Mouse (Mus musculus) myocyte (in vitro differentiated cells): ENCODE data around the gene Lep.

Experiments
- MAX ChIP-seq: IDR thresholded peaks from one replicate; pipeline ENCODE4 v1.6.1; 2011; ENCODE audit warnings: low read depth, mild to moderate bottlenecking, control low read depth
- MYOD1 ChIP-seq, 3 experiments: IDR thresholded peaks; one replicate each; pipeline ENCODE4 v1.6.1; 2011; ENCODE audit warnings: control low read depth in 2 of 3, low read depth in 2 of 3, mild to moderate bottlenecking in 2 of 3, moderate library complexity in 1 of 3; ENCODE audit not compliant: insufficient read length in 2 of 3, control insufficient read depth in 1 of 3
- POLR2A ChIP-seq: IDR thresholded peaks from one replicate; pipeline ENCODE4 v1.6.1; 2011; ENCODE audit warnings: low read depth, mild to moderate bottlenecking, control low read depth, moderate library complexity; ENCODE audit not compliant: insufficient read length
- SRF ChIP-seq: IDR thresholded peaks from one replicate; pipeline ENCODE4 v1.6.1; 2011; ENCODE audit warnings: low read depth; ENCODE audit not compliant: control insufficient read depth, insufficient read length
- TCF12 ChIP-seq: IDR thresholded peaks from one replicate; pipeline ENCODE4 v1.6.1; 2011; ENCODE audit warnings: mild to moderate bottlenecking, control low read depth; ENCODE audit not compliant: poor library complexity, insufficient read depth, severe bottlenecking
- USF1 ChIP-seq: IDR thresholded peaks from one replicate; pipeline ENCODE4 v1.6.1; 2011; ENCODE audit warnings: low read depth, mild to moderate bottlenecking, control low read depth, moderate library complexity

DNA sequence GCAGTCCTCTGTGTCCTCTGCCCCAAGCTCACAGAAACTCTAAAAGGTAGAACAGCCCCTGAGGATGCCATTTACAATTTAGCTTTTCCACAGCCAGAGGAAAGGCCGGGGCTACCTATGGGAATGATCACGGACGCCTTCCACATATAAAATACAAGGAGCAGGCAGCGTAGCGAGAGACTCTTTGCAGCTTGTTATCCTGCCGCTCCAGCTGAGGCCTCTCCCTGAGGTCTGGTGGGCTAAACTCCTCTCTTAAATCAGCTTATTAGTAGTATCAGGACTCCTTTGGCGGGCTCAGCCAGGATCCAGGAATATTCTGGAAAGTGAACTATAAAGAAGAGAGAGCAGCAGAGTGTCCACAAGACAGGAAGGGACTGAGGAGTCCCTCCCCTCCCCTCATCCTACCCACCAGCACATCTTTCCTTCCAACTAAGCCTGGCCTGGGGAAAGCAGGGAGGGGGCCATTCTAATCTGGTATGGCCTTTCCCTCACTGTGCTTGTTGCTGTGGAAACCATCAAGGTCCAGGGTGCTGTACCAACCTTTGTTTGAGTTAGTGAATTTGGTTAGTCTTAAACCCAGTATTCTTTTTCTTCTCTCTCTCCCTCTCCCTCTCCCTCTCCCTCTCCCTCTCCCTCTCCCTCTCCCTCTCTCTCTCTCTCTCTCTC, 25.9 kb upstream of the Lep start:
- TF ChIP-seq TCF12: no peak
- no peak for TF ChIP-seq SRF
- no peak for TF ChIP-seq POLR2A
- TF ChIP-seq USF1: no peak
- TF ChIP-seq MAX: no peak
- TF ChIP-seq MYOD1 (IDR thresholded peaks at IDR 0.05; ENCODE audit: control insufficient read depth in 1 of 3, insufficient read length in 2 of 3, low read depth in 2 of 3): no peak
